Mouse (Mus musculus) forebrain, embryonic 12.5 days (tissue): ENCODE results near the gene Yjefn3. TPM values are rescaled to one million over a fixed set of nuclear protein-coding genes. Genes with fewer than 3 reads are reported as not detected.

ENCODE experiments used
- ATAC-seq: fragments of 200-750 bp; cut with Nextera tagmentation; 2 replicates; pipeline ENCODE4 v1.8.0; 2017; ENCODE audit warnings: moderate TSS enrichment; ENCODE audit not compliant: low FRiP score
- H3K27ac ChIP-seq: fragments of 300-500 bp; sonication (generic); 2 replicates; pipeline ENCODE4 v1.5.1; 2016; ENCODE audit warnings: mild to moderate bottlenecking
- H3K27me3 ChIP-seq: fragments of 300-500 bp; sonication (generic); 2 replicates; pipeline ENCODE4 v1.6.1; 2016; ENCODE audit warnings: mild to moderate bottlenecking
- H3K36me3 ChIP-seq: fragments of 300-500 bp; sonication (generic); replicated peaks from 2 replicates; pipeline ENCODE4 v1.6.1; 2016; ENCODE audit warnings: mild to moderate bottlenecking
- H3K4me1 ChIP-seq: fragments of 300-500 bp; sonication (generic); 2 replicates; pipeline ENCODE4 v1.6.1; 2016
- H3K4me2 ChIP-seq: fragments of 300-500 bp; sonication (generic); 2 replicates; pipeline ENCODE4 v1.6.1; 2016; ENCODE audit warnings: mild to moderate bottlenecking, moderate library complexity
- H3K4me3 ChIP-seq: fragments of 300-500 bp; sonication (generic); replicated peaks from 2 replicates; pipeline ENCODE4 v1.5.1; 2016; ENCODE audit warnings: mild to moderate bottlenecking
- H3K9ac ChIP-seq: fragments of 300-500 bp; sonication (generic); 2 replicates; pipeline ENCODE4 v1.6.1; 2016; ENCODE audit warnings: mild to moderate bottlenecking
- H3K9me3 ChIP-seq: fragments of 300-500 bp; sonication (generic); 2 replicates; pipeline ENCODE4 v1.6.1; 2016
- WGBS: fragments of 180-500 bp; shearing (Covaris S2); methylation state at CpG from one replicate; pipeline ENCODE4 v1.1.7; 2016; 5-methylcytosine and 5-hydroxymethylcytosine counted together
- polyA plus RNA-seq: library from polyadenylated mRNA; unstranded; fragments of >200 nt; fragmentation: Nextera tagmentation; extraction: Ambion mirVana; gene quantifications from 2 replicates; pipeline ENCODE4 v1.2.1, GENCODE M21; 2016

Yjefn3 gene
- polyA plus RNA-seq, 1 experiment from 2014 or later, result 9.8 TPM

- Histone ChIP-seq H3K4me2 (no peak overlapping the region), H3K4me1 (peaks cover 18% of the 10 kb centered on the region), H3K27ac (no peak overlapping the region), H3K4me3 (no peak overlapping the region), H3K9ac (no peak overlapping the region), H3K27me3 (no peaks in the 10 kb centered on the region), H3K36me3 (no peaks in the 10 kb centered on the region), H3K9me3 (no peaks in the 10 kb centered on the region)
- no peak for ATAC-seq
- WGBS, result 86% methylated on average over 1 of the region's 1 CpGs
Measured at GRCm38 (mm10) chr8:69923986-69924385, 21.5 kb upstream of the Yjefn3 start.

DNA sequence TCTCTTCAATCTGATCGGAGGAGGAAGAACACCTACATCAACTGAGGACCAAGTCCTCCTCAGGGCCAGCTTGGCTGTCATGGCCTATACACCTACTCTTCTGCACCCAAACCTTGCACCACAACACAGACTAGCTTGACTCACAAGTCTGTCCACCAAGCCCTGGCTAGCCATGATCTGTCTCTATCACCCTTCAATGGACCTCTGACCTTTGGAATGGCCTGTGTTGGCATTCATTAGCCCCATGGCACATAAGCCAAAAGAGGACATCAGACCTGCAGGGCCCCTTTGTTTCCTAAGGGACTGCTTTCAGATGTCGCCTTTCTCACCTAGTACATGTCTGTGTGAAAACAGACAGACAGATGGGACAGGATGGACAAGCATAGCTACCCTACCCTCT is 18.6 kb upstream of the Yjefn3 start:
- Histone ChIP-seq H3K9ac (peak overlapping the region; percentile 21; the same call in 1 of the 2 replicates), H3K4me2 (no peak overlapping the region), H3K36me3 (peaks cover 16% of the 10 kb centered on the region)

DNA sequence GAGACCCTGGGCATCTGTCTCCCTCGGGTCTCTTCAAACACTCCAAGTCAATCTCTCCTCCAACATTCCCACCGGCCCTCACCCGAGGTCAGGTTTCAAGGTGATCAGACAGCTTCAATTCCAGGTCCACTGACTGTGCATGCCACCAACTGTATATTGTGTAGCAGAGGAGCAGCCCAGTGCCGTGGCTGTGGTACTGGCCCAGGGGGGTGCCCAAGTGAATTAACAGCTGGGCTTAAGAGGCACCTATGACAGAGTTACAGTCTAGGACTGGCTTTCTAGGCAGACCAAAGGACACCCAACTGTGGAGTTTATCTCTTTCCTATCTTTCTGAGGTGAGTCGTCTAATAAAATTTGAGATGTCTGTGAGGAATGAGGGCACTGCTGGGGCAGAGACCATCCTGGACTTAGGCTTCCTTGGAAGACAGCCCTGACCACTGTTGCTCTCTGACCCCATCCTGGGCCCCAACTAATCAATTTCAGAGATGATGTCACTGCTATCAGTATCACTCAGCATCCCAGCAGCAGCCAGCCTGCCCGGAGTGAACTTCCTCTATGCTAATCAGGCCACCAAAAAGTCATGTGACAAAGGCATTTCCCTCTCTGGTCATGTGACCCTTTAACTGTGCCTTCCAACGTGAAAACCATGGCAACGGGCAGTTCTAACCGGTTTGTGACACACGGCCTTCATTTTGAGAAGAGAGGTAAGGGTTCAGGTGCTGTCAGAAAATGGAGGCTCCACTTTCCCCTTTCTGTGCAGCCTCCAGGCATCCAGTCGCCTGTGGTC is 17.6 kb upstream of the Yjefn3 start:
- Histone ChIP-seq H3K4me3 (no peak overlapping the region), H3K9ac (peak overlapping the region; percentile 21; the same call in 1 of the 2 replicates), H3K4me1 (peaks cover 18% of the 10 kb centered on the region), H3K27me3 (no peaks in the 10 kb centered on the region), H3K9me3 (no peaks in the 10 kb centered on the region), H3K27ac (peak overlapping the region; percentile 76), H3K36me3 (peaks cover 26% of the 10 kb centered on the region), H3K4me2 (no peak overlapping the region)
- ATAC-seq, result peak; percentile 78
- 49% methylated on average over 11 of the region's 11 CpGs for WGBS

More for the DNA sequence above, 18.6 kb upstream of the Yjefn3 start:
- no peak for ATAC-seq
- peak overlapping the region; percentile 76 for H3K27ac ChIP-seq
- 94% methylated on average over 2 of the region's 2 CpGs for WGBS
- peaks cover 18% of the 10 kb centered on the region for H3K4me1 ChIP-seq
- no peak overlapping the region for H3K4me3 ChIP-seq
- H3K27me3 ChIP-seq, result no peaks in the 10 kb centered on the region
- no peaks in the 10 kb centered on the region for H3K9me3 ChIP-seq

DNA sequence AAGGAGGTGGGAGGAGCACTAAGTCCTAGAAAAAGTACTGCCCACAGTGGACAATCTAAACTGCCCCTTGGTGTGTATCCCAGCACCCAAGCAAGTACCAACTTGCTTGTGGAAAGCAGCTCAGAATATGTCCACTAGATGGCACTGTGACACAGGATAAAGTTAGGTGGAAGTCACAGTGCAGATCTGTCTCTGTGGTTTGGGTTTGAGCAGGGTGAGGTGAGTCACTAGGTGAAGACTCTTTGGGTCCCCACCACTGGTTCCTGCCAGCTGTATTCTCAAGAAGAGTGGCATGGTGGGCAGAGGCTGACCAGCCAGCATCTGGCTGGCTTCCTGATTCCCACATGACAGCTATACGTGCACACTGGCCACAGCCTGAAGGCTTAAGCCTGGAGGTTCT is 16.5 kb upstream of the Yjefn3 start:
- H3K4me3 ChIP-seq, result no peak overlapping the region
- H3K4me2 ChIP-seq, result no peak overlapping the region
- peak; percentile 65 for ATAC-seq
- 58% methylated on average over 1 of the region's 1 CpGs for WGBS
- H3K27me3 ChIP-seq, result no peaks in the 10 kb centered on the region
- H3K36me3 ChIP-seq, result peaks cover 37% of the 10 kb centered on the region
- no peak overlapping the region for H3K9ac ChIP-seq
- peak overlapping the region; percentile 25; the same call in 1 of the 2 replicates for H3K27ac ChIP-seq
- peaks cover 18% of the 10 kb centered on the region for H3K4me1 ChIP-seq
- no peaks in the 10 kb centered on the region for H3K9me3 ChIP-seq

DNA sequence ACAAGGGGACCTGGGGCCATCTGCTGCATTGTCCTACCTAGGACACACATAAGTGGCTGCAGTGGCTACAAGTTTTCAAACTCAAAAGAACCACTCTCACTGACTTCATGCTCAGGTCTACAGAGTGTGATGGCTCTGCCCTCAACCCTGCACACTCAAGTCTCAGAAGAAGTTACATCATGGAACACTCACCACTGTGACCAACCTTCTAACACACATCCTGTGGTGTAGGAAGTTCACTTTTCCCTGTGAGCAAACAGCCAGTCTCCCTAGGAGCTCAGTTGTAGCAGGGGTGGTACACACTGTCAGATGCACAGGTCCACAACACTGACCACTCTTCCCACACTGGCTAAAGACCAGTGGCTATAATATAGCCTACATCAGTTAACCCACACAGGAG is 16.0 kb upstream of the Yjefn3 start:
- H3K4me2 ChIP-seq, result no peak overlapping the region
- H3K27me3 ChIP-seq, result no peaks in the 10 kb centered on the region
- H3K4me3 ChIP-seq, result no peak overlapping the region
- 0 out of 2 replicates have a peak, but pooled peaks have one; percentile 2 for ATAC-seq
- H3K4me1 ChIP-seq, result peaks cover 18% of the 10 kb centered on the region
- no peaks in the 10 kb centered on the region for H3K9me3 ChIP-seq
- no peak overlapping the region for H3K27ac ChIP-seq
- peaks cover 42% of the 10 kb centered on the region for H3K36me3 ChIP-seq
- no peak overlapping the region for H3K9ac ChIP-seq

GRCm38 (mm10) chr8:69915748-69916147 is 13.2 kb upstream of the Yjefn3 start:
- no peak for ATAC-seq
- Histone ChIP-seq H3K36me3 (peaks cover 69% of the 10 kb centered on the region), H3K4me1 (peaks cover 10% of the 10 kb centered on the region), H3K4me3 (no peak overlapping the region), H3K4me2 (no peak overlapping the region), H3K27me3 (no peaks in the 10 kb centered on the region), H3K27ac (no peak overlapping the region), H3K9me3 (no peaks in the 10 kb centered on the region), H3K9ac (no peak overlapping the region)
- 49% methylated on average over 5 of the region's 5 CpGs for WGBS

- no peak overlapping the region for H3K27ac ChIP-seq
- no peaks in the 10 kb centered on the region for H3K27me3 ChIP-seq
- H3K36me3 ChIP-seq, result peaks cover 82% of the 10 kb centered on the region
- no peaks in the 10 kb centered on the region for H3K9me3 ChIP-seq
- H3K4me1 ChIP-seq, result no peaks in the 10 kb centered on the region
- WGBS, result 88% methylated on average over 4 of the region's 4 CpGs
- H3K4me3 ChIP-seq, result no peak overlapping the region
- no peak overlapping the region for H3K9ac ChIP-seq
- H3K4me2 ChIP-seq, result no peak overlapping the region
- no peak for ATAC-seq
Measured at GRCm38 (mm10) chr8:69914526-69914925, 12.0 kb upstream of the Yjefn3 start.

DNA sequence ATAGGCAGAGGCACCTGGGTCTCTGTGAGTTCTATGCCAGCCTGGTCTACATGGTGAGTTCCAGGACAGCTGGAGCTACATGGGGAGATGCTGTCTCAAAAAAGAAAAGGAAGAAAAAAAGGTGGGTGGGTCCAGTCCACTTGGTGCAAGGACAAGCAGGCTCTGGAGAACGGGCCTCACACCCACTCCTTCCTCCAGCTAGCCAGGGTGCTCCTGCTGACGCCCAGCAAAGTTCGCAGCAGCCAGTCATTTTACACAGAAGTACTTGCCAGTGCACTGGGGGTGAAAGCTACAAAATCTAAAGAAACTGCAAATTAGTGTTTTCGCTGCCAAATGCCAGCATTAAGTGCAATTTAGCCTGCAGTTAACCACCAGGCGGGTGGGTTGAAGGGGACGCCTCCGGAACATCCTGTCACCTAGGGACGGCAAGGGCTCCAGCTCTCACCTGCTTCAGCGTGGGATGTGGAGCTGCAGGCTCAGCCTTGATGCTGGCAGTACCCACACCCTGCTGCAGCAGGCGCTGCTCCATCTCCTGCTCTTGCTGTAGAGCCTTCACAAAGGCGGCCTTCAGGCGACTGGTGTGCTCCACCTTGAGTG is 10.1 kb upstream of the Yjefn3 start:
- Histone ChIP-seq H3K4me3 (no peak overlapping the region), H3K36me3 (peaks cover 96% of the 10 kb centered on the region), H3K9ac (no peak overlapping the region), H3K4me1 (no peaks in the 10 kb centered on the region), H3K27me3 (no peaks in the 10 kb centered on the region), H3K4me2 (no peak overlapping the region), H3K9me3 (no peaks in the 10 kb centered on the region), H3K27ac (no peak overlapping the region)
- 86% methylated on average over 12 of the region's 12 CpGs for WGBS
- no peak for ATAC-seq

DNA sequence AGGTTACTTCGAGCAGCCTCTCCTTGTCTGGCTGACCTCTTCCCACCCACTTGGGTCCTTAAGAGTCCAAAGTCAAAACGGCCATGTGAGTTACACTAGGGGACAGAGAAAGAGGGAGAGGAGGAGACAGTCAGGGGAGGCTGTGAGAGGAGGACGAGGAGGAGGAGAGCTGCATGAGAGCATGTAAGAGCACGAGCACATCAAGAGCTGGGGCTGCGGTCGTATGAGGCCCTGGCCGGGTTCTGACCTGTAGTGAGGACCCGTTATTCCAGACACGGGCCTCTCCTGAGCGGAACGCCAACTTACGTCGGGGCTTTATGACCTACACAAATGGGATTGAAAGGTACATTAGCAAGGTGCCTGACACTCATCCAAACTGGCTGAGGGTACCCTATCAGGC is 9.4 kb upstream of the Yjefn3 start:
- H3K27me3 ChIP-seq, result no peaks in the 10 kb centered on the region
- H3K9ac ChIP-seq, result no peak overlapping the region
- WGBS, result 92% methylated on average over 13 of the region's 13 CpGs
- no peak overlapping the region for H3K27ac ChIP-seq
- H3K4me3 ChIP-seq, result no peak overlapping the region
- H3K36me3 ChIP-seq, result peaks cover 94% of the 10 kb centered on the region
- no peaks in the 10 kb centered on the region for H3K4me1 ChIP-seq
- no peaks in the 10 kb centered on the region for H3K9me3 ChIP-seq
- no peak overlapping the region for H3K4me2 ChIP-seq
- ATAC-seq, result no peak

DNA sequence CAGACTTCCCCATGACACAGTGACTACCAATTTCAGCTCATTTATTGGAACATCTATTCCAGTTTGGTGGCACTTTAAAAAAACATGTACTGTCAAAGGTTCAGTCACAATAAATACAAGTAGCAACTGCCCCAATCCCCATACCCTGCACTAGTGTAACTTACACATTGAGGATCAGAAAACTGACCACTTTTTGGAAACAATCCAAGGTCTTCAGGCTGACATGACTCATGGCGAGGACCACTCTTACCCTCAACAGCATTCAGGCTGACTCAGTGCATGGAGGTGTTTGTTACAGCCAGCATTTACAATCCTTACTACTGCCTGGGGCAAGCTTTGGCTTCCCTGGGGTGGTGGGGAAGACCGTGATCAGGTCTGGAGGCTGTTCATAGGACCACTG is 4.6 kb upstream of the Yjefn3 start:
- Histone ChIP-seq H3K36me3 (peaks cover 54% of the 10 kb centered on the region), H3K27me3 (no peaks in the 10 kb centered on the region), H3K9me3 (no peaks in the 10 kb centered on the region), H3K27ac (no peak overlapping the region), H3K4me2 (no peak overlapping the region), H3K4me3 (no peak overlapping the region), H3K4me1 (peaks cover 18% of the 10 kb centered on the region), H3K9ac (no peak overlapping the region)
- ATAC-seq, result no peak
- WGBS, result 85% methylated on average over 2 of the region's 2 CpGs

DNA sequence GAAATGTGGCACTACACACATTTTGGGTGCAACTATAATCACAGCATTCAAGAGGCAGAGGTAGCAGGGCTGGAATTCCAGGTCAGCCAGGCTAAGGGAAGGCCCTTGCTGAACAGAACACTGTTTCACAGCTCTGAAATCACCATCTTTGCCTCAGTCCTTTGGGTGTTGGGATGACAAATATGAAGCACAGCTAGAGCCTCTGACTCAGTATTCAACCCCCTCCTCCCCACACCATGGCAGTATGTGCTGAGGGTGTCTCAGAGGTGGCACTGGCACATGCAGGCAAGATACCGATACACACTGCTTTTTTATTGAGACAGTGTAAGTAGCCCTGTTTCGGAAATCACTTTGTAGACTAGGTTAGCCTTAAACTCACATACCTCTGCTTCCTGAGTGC is 3.7 kb upstream of the Yjefn3 start:
- no peak overlapping the region for H3K4me2 ChIP-seq
- no peak for ATAC-seq
- H3K27ac ChIP-seq, result no peak overlapping the region
- H3K4me1 ChIP-seq, result peaks cover 21% of the 10 kb centered on the region
- H3K9me3 ChIP-seq, result no peaks in the 10 kb centered on the region
- H3K9ac ChIP-seq, result no peak overlapping the region
- no peaks in the 10 kb centered on the region for H3K27me3 ChIP-seq
- WGBS, result 90% methylated on average over 2 of the region's 2 CpGs
- no peak overlapping the region for H3K4me3 ChIP-seq
- H3K36me3 ChIP-seq, result peaks cover 46% of the 10 kb centered on the region

DNA sequence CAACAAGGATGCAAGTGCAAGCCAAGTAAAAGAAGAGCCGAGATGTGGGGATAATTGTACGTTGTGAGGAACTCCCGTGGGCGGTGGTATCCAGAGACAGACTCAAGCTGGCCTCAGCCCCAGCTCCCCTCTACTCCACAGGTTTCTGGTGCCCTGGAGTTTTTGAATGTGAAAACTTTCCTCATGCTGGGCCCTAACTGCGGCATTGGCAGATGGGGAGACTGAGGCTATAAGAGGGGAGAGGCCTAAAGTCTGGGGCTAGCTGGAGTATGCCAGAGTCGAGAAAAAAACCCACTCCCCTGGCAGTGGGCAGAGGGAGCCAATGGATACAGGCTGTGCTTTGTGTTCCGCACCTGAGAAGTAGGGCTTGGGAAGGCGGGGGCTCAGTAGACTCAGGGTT is 1.6 kb upstream of the Yjefn3 start:
- no peaks in the 10 kb centered on the region for H3K9me3 ChIP-seq
- H3K36me3 ChIP-seq, result peaks cover 29% of the 10 kb centered on the region
- H3K4me2 ChIP-seq, result peak overlapping the region; percentile 89
- ATAC-seq, result no peak
- peaks cover 37% of the 10 kb centered on the region for H3K4me1 ChIP-seq
- H3K27ac ChIP-seq, result no peak overlapping the region
- peak overlapping the region; percentile 69; the same call in 1 of the 2 replicates for H3K4me3 ChIP-seq
- 85% methylated on average over 8 of the region's 8 CpGs for WGBS
- H3K27me3 ChIP-seq, result no peaks in the 10 kb centered on the region
- no peak overlapping the region for H3K9ac ChIP-seq
